Mouse (Mus musculus) lung, adult 18-20 months (tissue): ENCODE results near the gene Ntmt1.

Experiments used
- DNase-seq, 2 experiments: peaks; one replicate each; pipeline ENCODE4 v3.0.0; 2022; ENCODE audit warnings: mixed read lengths in 2 of 2

The Ntmt1 gene

GRCm38 (mm10) chr2:30807648-30808295, at the start of gene Ntmt1:
Gene Ntmt1 (plus strand): TSS chr2:30807826.
- DNase-seq, result peak; percentile 100

- peak; percentile 92 to 94 for DNase-seq
Observed at GRCm38 (mm10) chr2:30758341-30759087, 49.1 kb upstream of the Ntmt1 start.

GRCm38 (mm10) chr2:30759088-30759374, 48.6 kb upstream of the Ntmt1 start:
- DNase-seq, result no peak

- DNase-seq, result peak in 1 of 2 experiments; percentile 13
Observed at GRCm38 (mm10) chr2:30759442-30759841, 48.2 kb upstream of the Ntmt1 start.

GRCm38 (mm10) chr2:30759858-30760547, 47.6 kb upstream of the Ntmt1 start:
- peak in 1 of 2 experiments; percentile 18 for DNase-seq

- DNase-seq, result peak in 1 of 2 experiments; percentile 42
Observed at GRCm38 (mm10) chr2:30760706-30761105, 46.9 kb upstream of the Ntmt1 start.

GRCm38 (mm10) chr2:30766446-30766845, 41.2 kb upstream of the Ntmt1 start:
- no peak for DNase-seq

- DNase-seq, result no peak
Observed at GRCm38 (mm10) chr2:30767626-30768240, 39.9 kb upstream of the Ntmt1 start.

GRCm38 (mm10) chr2:30768529-30768928, 39.1 kb upstream of the Ntmt1 start:
- DNase-seq, result no peak

- peak in 1 of 2 experiments; percentile 22 for DNase-seq
Observed at GRCm38 (mm10) chr2:30769187-30769586, 38.4 kb upstream of the Ntmt1 start.

GRCm38 (mm10) chr2:30771368-30771805, 36.2 kb upstream of the Ntmt1 start:
- DNase-seq, result no peak

- peak; percentile 68 to 78 for DNase-seq
Observed at GRCm38 (mm10) chr2:30771806-30772460, 35.7 kb upstream of the Ntmt1 start.

- DNase-seq, result peak; percentile 71 to 76
Observed at GRCm38 (mm10) chr2:30772581-30773312, 34.9 kb upstream of the Ntmt1 start.

- DNase-seq, result no peak
Observed at GRCm38 (mm10) chr2:30773313-30774005, 34.2 kb upstream of the Ntmt1 start.

- DNase-seq, result no peak
Observed at GRCm38 (mm10) chr2:30775955-30776354, 31.7 kb upstream of the Ntmt1 start.

GRCm38 (mm10) chr2:30777266-30777665, 30.4 kb upstream of the Ntmt1 start:
- no peak for DNase-seq

GRCm38 (mm10) chr2:30778235-30778634, 29.4 kb upstream of the Ntmt1 start:
- DNase-seq, result no peak

GRCm38 (mm10) chr2:30779241-30779640, 28.4 kb upstream of the Ntmt1 start:
- no peak for DNase-seq

- no peak for DNase-seq
Observed at GRCm38 (mm10) chr2:30782312-30783290, 25.0 kb upstream of the Ntmt1 start.

- DNase-seq, result peak; percentile 74 to 78
Observed at GRCm38 (mm10) chr2:30783346-30783745, 24.3 kb upstream of the Ntmt1 start.
